Mouse (Mus musculus): ENCODE measurements around the gene Cd4.
"Not testable (repeated sequence)": the region's sequence is repeated elsewhere in the genome, so short reads cannot be mapped to it uniquely, and the experiment has no call there.

Gene Cd4

DNA sequence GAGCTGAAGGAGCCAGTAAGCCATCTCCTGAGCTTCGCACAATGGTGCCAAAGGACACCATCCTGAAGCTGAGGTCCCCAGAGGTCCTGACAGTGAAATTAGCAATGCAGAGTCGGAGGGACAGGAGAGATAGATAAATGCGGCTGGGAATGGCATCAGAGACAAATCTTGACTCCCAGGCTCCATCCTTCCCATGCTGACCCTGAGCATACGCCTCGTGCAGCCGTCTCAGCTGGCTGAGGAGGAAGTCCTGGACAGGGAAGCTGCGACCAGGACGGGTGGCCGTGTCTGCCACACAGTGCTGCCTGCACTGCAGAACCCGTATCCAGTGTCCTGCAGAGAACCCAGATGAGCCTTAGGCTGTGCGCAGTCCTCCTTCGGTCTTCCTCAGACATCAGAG is 33.4 kb downstream of the Cd4 start:
- DNase-seq (ENCODE audit: low spot score in 2 of 2), result no peak

DNA sequence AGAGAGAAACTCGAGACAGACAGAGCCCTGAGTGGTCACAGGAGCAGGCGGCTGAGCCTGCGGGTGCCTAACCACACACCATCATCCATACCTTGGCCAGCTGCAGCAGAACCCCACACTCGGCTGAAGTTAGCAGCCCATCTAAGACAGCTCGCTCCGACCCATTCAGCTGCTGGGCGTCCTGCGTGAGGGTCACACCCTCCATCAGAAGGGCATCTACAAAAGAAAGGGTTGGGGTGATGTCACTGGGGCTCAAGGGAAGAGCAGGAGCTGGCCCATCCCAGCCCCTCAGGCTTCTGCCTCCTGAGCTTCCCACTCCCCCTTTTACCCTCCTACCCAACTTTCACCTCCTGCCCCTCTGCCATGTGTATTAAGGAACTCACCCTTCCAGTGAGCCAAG is 37.5 kb downstream of the Cd4 start:
- no peak for DNase-seq (ENCODE audit: low spot score in 2 of 2)

DNA sequence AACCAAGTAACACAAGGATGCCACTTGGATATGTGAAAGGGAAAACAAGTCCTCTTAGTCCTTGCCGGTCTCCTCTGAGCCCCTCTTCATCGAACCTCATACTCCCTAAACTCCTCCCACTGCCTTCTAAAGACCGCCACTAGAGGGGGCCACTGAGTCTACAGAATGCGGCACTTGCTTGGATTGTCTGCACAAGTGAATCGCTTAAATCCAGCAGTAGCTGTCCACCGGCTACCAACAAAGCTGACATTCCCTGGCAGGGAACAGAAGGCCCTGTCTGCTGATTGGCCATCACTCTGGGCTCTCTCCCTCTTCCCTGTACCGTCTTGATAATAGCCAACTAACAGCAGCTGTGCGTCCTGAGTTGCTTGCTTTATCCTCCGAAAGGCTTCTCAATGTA is 40.7 kb downstream of the Cd4 start:
- peak; percentile 79 to 90 for DNase-seq (ENCODE audit: low spot score in 2 of 2)

DNA sequence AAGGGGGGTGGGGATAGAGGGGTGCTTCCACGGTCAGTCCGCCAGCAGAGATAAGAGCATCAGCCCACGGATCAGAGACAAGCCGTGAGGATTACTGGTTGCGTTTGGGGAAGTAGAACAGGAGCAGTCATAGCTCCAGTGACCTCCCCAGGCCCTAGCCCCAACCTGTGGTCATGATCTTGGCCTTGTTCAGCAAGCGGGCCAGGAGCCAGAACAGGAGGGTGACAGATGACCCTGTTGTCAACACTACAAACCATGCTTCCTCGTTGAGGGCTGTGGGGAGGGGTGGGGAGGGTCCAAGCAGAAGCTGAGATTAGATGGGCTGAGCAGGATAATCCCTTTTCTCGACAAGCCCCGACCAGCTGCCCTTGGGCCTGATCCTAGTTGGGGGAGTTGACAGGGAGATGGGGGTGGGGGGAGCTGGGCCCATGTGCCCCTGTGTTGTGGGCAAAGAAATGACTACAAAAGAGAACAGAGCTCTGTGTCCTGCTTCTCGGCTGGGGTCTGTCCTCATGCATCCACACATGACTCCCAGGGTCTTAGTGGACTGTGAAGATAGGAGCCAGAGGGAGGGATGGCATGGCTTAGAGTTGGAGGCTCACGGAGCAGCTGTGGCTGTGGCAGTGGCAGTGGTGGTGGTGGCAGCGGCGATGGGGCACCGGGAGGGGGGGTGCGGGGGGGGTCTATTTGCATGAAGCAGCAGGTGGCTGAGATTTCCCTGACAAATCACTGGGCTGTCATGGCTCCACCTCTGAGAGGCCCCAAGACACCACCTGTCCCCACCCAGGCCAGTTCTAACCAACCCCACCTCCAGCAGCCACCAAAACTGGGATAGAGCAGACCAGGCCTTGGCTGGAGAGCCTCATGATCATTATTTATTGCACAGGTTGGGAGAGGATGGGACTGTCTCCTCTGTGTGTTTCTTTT is 47.5 kb downstream of the Cd4 start, which contains the start of gene Gnb3:
Gene Gnb3 (minus strand): TSS at position 35 of the 927 bp plus-strand sequence.
- no peak for DNase-seq (ENCODE audit: low spot score in 2 of 2)

DNA sequence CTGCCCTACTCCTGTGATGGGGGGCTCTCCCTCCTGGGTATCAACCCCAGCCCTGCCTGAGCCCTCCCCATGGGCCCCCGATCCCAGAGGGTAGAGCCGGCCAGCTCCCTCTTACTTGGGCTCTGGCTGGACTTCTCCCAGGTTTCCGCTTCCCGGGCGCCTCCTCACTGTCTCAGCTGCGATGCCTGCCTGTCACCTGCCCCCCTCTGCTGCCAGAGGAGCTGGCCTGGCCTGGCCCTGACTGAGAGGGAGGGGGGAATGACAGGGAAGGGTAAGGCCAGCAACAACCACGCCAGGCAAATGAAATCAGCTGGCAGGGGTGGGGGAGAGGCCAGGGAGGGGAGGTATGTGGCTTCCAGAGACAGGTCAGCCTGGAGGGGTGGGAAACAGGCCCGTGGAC is 48.2 kb downstream of the Cd4 start:
- DNase-seq (ENCODE audit: low spot score in 2 of 2), result peak in 1 of 2 experiments; percentile 50

DNA sequence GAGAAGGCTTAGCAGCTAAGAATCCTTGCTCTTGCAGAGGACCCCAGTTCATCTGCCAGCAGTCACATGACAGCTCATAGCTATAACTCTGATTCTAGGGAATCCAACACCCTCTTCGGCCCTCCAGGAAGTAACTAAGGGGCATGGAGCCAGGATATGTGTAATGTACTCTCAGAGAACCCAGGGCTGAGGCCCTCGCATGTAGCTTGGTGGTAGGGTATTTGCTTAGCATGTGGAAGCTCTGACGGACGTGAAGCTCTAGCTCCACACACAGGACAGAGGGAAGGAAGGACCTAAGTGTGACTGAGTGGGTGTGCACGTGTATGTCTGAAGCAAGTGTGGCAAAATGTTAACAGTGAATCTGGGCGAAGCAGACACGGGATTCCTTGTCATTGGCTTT is 51.6 kb downstream of the Cd4 start:
- DNase-seq (ENCODE audit: low spot score in 2 of 2), result no peak

DNA sequence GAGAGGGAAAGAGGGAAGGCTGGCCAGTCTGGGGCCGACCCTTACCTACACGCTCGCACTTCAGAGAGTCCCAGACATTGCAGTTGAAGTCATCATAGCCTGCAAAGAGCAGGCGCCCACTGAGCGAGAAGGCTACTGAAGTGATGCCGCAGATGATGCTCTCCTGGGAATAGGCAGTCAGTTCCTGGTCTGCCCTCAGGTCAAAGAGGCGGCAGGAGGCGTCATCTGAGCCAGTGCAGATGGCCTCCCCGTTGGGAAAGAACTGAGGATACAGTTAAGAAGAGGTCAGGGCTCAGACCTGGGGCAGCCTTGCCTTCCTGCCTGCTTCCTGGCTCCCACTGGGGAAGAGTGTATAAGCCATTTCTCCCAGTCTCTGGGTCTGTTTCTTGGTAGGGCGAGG is 52.5 kb downstream of the Cd4 start:
- DNase-seq (ENCODE audit: low spot score in 2 of 2), result no peak

DNA sequence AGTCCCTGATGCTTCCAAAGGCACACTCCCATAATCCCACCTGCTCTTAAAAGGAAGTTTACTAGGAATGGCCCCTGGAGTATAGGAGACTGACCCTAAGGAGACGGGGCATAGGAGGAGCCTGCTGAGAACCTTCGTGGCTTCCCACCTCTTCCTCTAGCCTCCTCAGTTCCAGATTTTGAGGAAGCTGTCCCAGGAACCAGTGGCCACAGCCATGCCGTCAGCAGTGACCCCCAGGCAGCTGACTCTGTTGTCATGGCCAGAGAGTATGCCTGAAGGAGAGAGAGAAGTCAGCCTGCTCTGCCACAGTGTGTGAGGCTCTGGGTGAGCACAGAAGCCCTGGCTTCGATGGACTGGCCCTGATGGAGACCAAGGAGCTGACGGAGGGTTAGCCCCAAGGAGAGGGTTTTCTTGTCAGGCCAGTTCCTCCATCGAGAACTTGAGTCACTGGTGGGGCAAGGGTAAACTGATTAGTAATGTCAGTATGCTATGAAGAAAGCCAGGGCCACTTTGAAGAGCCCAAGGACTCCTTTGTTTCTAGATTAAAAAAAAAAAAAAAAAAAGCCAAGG is 53.4 kb downstream of the Cd4 start:
- DNase-seq (ENCODE audit: low spot score in 2 of 2), result no peak

DNA sequence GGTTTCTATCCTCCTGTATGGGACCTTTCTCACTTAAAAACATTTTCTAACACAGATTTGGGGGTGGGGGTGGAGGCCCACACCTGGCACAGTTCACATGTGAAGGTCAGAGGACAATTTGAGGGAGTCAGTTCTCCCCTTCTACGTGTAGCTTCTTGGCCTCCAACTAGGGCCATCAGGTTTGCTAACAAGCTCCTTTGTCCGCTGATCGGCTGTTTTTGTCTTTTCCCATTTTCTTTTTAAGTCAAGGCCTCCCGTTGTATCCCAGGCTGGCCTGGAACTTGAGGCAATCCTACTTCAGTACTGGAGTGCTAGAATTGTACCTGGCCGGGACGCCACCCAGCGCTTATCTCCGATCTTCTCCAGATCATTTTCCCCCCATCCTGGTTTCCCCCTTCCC is 56.4 kb downstream of the Cd4 start:
- DNase-seq (ENCODE audit: low spot score in 2 of 2), result no peak

DNA sequence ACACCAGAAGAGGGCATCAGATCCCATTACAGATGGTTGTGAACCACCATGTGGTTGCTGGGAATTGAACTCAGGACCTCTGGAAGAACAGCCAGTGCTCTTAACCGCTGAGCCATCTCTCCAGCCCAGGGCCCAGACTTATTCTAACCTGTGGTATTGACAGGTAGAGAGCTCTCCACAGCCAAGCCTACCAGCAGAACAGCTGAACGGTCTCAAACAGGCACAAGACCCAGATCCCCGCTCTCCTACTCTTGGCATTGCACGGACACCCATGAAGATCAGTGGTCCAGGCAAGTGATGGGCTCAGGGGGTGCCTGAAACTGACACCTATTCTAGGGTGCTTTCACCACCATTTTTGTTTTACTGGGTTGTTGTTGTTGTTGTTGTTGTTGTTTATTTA is 56.8 kb downstream of the Cd4 start:
- not testable (repeated sequence) for DNase-seq (ENCODE audit: low spot score in 2 of 2)

DNA sequence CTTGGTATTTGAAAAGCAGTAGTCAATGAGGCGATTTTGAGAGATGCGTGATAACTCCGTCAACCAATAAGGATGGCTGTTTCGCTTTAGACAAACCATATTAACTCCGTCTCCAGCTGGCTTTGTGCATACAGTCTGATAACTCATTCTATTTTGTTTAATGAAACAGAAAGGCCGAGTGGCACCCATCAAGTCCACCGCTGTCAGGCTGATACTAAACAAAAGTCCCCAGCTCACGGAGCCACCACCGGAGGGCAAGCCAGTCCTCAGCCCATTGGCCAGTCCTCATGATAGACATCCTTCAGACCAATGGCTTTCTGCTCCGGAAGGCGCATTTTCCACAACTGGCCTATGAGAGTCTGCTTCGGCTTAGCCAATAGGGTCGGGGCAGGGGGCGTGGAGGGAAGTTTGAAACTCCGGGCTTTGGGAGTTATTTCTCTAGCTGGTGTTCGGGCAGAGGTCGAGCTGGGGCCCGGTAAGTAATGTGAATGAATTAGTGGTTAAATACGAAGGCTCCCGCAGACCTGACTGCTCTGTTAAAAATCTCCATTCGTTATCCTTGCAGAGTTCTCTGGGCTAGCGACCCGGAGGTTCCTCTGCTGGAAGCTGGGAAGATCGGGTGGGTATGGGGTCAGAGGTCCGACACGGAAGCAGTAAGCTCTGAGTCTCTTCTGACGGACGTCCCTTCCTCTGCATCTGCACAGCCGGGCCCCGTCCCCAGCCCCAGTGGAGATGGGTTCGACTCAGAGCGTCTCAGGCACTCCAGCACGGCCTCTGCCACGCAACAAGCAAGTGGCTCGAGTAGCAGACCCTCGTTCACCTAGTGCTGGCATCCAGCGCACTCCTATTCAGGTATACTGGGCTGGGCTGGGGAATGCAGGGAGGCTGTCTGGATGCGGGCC is 58.0 kb downstream of the Cd4 start:
- peak; percentile 97 to 99 for DNase-seq (ENCODE audit: low spot score in 2 of 2)

DNA sequence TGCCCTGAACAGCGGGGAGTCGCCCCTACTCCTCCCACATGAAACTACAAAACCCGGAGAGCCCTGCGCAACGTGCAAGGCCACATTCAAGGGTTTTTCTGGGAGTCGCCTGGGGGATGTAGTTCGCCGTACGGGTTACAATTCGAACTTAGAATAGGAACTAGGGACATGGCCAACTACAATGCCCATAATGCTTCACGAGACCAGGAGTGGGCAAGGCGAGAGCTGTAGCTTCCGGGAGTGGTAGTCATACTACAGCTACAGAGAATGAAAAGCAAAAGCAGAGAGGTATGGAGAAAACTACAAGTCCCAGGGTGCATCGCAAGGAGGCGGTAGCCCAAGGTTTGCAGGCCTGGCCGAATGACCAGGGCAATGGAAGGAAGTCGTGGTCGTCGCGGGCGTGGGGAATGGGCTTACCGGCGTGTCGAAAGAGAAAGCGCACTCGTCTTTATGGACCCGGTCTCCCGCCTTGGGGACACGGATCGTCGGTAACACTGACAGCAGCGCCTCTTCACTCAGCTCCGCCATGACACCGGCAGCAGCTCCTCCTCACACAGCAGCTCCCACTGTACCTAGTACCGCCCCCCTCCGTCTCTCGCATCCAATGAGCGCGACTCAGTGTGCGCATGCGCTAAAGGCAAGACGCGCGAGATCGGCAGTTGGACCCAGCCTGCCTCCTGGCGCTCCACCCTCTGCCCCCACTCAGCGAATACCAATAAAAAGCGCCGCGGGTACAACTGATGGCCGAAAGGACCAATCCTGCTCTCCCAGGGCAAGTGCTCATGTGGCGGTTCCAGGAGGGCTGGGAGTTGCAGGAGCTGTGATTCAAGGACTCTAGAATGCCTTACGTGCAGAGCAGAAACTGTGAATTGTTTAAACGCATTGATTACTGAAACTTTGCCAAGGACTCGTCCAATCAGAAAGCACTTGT is 58.9 kb downstream of the Cd4 start, which contains the start of the genes Usp5 and Cdca3:
Gene Usp5 (minus strand): TSS at position 617 of the 931 bp plus-strand sequence.
Gene Cdca3 (plus strand): TSS at position 680 of the 931 bp plus-strand sequence.
- DNase-seq (ENCODE audit: low spot score in 2 of 2), result peak; percentile 100

DNA sequence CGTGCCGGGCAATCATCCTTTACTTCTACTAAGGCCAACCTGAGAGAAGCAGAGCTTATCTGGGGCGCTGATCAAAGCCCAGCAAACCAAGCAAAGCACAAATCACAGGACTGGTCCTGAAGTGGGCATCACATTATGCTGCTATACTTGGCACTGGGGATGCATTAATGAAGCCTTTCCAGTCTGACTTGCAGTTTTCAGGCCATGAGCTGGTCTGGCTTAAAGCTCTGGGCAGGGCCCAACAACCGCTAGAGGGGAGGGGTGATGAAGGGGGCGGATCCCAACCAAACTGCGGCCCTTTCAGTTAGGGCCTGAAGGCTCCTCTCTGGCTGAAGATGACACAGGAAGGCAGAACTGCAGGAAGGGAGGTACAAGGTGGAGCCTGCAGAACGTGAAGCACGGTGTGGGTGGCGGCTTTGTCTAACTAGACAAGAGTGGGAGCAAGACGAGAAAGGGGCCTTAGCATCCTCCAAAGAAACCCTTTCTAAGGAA is 59.9 kb downstream of the Cd4 start:
- no peak for DNase-seq (ENCODE audit: low spot score in 2 of 2)

DNA sequence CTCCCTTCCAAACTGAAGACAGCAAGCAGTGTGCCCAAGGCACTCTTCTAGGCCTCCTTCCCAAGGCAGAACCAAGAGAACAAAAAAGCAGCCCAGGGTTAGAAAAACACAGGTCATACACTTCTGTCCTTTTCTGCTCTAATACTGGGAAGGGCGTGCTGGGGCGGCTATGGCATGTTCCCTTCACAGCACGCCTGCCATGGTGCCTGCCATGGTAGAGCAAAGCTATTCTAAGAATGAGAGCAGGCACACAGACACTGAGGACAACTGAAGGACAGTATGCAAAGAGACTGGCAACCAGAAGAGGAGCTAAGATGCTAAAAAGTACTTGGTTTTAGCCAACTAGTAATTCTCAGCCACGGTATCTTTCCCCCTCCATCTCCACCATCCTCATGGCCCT is 66.0 kb downstream of the Cd4 start:
- DNase-seq (ENCODE audit: low spot score in 2 of 2), result no peak

DNA sequence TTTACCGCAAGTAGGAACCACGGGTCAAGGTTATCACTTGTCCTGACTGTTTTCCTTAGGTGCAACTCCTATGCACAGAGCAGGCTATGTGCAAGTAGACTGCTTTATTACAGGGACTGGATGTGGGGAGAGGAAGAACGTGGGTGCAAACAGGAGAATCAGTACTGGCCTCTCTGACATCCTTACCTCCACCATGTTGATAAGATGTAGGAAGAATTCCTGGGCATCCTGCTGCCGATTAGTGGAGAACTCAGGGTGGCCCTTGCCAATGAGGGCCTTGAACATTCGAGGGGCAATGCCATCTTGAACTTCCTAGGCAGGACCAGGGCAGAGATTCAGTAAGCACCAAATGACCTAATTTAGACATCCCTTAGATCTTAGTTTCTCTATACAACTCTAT is 67.1 kb downstream of the Cd4 start:
- no peak for DNase-seq (ENCODE audit: low spot score in 2 of 2)

DNA sequence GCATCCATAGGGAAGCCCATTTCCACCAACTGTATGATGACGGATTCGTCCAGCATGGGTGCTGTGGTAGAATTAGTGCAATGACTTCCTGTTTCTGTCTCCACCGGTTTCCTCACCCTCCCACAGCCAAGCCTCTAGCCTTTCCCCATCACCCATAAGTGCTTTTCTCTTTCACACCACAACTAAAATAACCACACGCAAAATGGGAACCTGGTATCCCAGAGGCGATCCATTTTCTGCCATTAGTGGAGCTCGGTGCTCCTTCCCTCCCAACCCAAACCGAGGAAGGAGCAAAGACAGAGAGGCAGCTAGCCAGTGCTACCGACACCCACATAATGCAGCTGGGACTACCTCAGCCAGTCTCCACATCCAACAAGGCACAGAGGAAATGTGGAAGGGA is 70.0 kb downstream of the Cd4 start:
- no peak for DNase-seq (ENCODE audit: low spot score in 2 of 2)

DNA sequence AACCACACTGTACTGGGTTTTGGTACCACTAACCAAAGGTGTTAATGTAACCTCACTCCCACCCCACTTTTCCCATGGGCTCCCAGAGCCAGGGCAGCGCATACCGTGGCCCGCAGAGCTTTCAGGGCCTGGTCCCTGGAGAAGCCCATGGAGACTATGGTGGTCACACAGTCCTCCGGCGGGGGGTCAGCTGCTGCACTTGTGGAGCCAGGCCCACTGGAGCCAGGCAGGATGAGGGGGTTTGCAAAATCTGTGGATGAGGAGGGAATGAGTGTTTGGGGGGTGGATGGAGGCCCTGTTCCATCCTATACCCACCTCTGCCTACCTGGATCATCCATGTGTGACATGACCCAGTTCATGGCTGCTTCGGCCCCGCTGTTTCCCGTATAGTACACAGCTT is 70.5 kb downstream of the Cd4 start:
- no peak for DNase-seq (ENCODE audit: low spot score in 2 of 2)

DNA sequence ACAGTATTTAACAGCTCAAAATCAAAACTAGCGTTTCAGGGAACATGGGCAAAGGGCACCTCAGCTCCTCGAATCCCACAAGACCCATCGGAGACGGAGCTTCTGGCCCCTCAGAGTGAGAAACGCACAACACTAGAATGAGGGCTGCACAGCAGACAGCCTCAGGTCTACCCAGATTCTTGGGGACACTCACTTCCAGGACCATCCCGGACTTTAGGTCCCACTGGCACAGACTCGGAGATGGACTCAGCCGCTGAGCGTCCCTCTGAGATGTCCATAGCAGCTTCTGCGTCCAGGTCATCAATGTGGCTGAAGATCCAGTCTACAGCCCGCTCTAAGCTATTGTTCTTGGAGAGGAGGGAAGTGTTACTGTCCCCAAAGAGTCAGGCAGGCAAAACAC is 70.9 kb downstream of the Cd4 start:
- DNase-seq (ENCODE audit: low spot score in 2 of 2), result no peak

DNA sequence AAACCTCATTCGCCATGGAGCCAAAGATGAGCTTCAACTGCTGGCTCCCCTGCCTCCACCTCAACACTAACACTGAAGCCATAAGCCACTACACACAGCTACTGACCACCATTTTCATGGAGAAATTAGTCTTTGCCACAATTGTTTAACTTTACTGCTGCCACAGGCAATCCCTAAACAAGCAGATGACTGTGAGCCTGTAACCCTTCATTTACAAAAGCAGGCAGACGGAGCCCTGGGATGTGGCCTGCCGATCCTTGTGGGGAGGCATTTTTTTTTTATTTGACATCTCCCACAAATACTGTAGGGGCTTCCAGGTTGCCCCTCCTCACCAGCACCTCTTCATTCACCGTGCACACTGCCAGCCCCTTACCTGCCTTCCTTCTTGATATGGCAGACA is 71.4 kb downstream of the Cd4 start:
- no peak for DNase-seq (ENCODE audit: low spot score in 2 of 2)

DNA sequence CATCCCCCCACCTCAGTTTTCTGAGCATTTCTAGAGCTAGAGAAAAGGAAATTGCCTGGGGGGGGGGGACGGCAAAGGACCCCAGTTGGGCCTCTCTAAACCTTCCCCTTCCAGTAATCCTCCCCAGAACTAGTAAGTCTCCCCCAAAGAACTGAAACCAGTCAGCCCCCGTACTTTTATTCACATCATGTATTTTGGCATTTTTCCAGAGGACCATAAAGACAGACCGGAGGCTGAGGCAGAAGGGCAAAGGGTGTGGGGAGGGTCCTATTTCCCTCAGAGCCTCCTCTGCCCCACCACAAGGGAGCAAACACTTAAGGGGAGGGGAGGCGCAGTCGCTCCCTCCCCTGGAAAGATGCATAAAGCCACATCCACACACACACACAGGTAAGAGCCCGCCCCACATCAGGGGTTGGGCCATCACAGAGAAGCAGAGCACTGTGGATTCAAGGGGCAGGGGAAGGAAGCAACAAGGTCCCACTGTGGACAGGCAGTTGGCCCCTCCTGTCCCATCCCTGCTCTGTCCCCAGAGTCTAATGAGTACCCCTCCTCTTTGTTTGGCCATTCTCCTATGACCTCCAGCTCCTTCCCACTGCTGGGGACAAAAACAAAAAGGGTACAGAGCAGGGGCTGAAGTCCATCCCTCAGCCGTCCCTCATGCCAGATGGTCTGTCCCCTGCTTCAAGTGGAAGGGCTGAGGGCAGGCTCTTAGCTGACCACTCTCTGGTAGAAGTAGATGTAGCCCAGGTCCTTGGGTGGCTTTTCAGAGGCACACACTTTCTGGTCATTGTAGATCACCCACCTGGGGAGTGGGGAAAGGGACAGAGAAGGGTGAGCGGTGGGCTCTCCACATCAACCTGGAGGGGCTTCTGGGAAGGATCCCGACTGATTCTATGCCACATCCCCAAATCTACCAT is 72.9 kb downstream of the Cd4 start:
- DNase-seq (ENCODE audit: low spot score in 2 of 2), result no peak
